Comparison of ENCODE assay signal across 10 mouse cellular contexts in genomic region chr12:42987018-42987606, GRCm38 (mm10).
DNase-seq lines count a peak whose midpoint lies in the region; ATAC-seq lines count a peak whose summit lies in the region.
"Had no signal": no experiment of that assay in that cellular context is flagged by ENCODE, and none has a peak within 500 bp of the region (broad histone marks: within the 10 kb centered on the region; RNA-seq: fewer than 3 reads in every experiment).

No protein-coding gene starts in this region.

- H3K9ac ChIP-seq in kidney, embryonic 15.5 days: no peak overlapping the region
- H3K9ac ChIP-seq: heart, embryonic 13.5 days; liver, embryonic 14.5 days had no signal

- H3K4me1 ChIP-seq in kidney, embryonic 15.5 days: no peaks in the 10 kb centered on the region
- H3K4me1 ChIP-seq: heart, embryonic 13.5 days had no signal

- no peak for ATAC-seq in kidney, embryonic 15.5 days (replicated peaks; ENCODE audit: low FRiP score)
- no peak for ATAC-seq in erythroblast, adult 5-6 weeks (replicated peaks; ENCODE audit: low FRiP score, poor library complexity, severe bottlenecking)

- peak; percentile 4 for DNase-seq in 3T3-L1 (ENCODE audit: low read depth, low spot score)
- peak; percentile 1 for DNase-seq in R1 (ENCODE audit: low read depth, low spot score)
- peak; percentile 25 to 64 for DNase-seq in frontal cortex, postnatal 36 days (ENCODE audit: low spot score in 2 of 2)
- peak; percentile 16 to 20 for DNase-seq in left cerebral cortex, postnatal 36 days (ENCODE audit: low spot score in 2 of 2)
- no peak for DNase-seq in yolk sac, embryonic 10.5 days (ENCODE audit: low spot score)
- DNase-seq in lung, postnatal 25 days (ENCODE audit: low spot score): no peak

- H3K4me3 ChIP-seq in kidney, embryonic 15.5 days (replicated peaks): no peak overlapping the region
- H3K4me3 ChIP-seq: heart, embryonic 13.5 days had no signal

- no peaks in the 10 kb centered on the region for H3K36me3 ChIP-seq in kidney, embryonic 15.5 days
- H3K36me3 ChIP-seq: heart, embryonic 13.5 days had no signal

- WGBS in kidney, embryonic 15.5 days: 34% methylated on average over 2 of the region's 2 CpGs

- H3K4me2 ChIP-seq in kidney, embryonic 15.5 days: no peak overlapping the region
- H3K4me2 ChIP-seq: heart, embryonic 13.5 days had no signal

- H3K27ac ChIP-seq in kidney, embryonic 15.5 days: no peak overlapping the region
- H3K27ac ChIP-seq: heart, embryonic 13.5 days; liver, embryonic 14.5 days had no signal

- H3K9me3 ChIP-seq in kidney, embryonic 15.5 days (replicated peaks): no peaks in the 10 kb centered on the region
- H3K9me3 ChIP-seq: heart, embryonic 13.5 days had no signal

- intact Hi-C loops in left cerebral cortex, postnatal 36 days (cut with DNase I): loop anchor here (10.0 kb wide), 1 partner anchor 1872 kb away; no protein-coding TSS in a partner anchor

- H3K27me3 ChIP-seq in kidney, embryonic 15.5 days: no peaks in the 10 kb centered on the region
- H3K27me3 ChIP-seq: heart, embryonic 13.5 days had no signal

Comparison
In these comparisons a context has a peak if more than half of its experiments do, and no peak if none do; other contexts are left out.
1. DNase-seq: peak in 3T3-L1 (single experiment), R1 (single experiment), frontal cortex, postnatal 36 days (2 of 2) and left cerebral cortex, postnatal 36 days (2 of 2); none in yolk sac, embryonic 10.5 days (single experiment) and lung, postnatal 25 days (single experiment).